In the genomic region with DNA sequence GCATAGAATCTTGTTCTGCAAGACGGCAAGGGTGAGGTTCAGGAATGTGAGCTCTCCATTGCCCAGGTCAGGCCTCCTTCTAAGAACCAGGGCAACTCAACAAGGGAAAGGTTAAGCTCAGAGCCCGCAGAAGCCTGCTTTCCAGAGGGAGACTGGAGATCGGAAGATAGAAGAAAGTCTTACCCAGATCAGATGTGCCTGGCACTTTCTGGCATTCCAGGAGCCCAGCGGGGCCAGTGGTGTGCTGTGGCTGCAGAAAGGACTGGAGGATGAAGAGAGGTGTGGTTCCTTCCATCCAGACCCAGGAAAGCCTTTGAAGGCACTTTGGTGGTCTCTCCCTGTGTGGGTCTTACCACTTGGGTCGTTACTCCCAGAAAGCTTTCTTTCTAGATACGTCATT, we compare ENCODE assay signal across 22 mouse cellular contexts.
DNase-seq lines count a peak whose midpoint lies in the region; ATAC-seq and TF ChIP-seq lines count a peak whose summit lies in the region.
"Had no signal": no experiment of that assay in that cellular context is flagged by ENCODE, and none has a peak within 500 bp of the region (broad histone marks: within the 10 kb centered on the region; RNA-seq: fewer than 3 reads in every experiment).

No protein-coding gene starts in this region.

- ATAC-seq in intestine, embryonic 14.5 days (replicated peaks; ENCODE audit: low FRiP score, low TSS enrichment, low read depth): no peak
- ATAC-seq in intestine, embryonic 16.5 days: no peak
- ATAC-seq: forebrain, embryonic 14.5 days had no signal

- peak overlapping the region; percentile 36; the same call in 1 of the 2 replicates for H3K27ac ChIP-seq in heart, embryonic 10.5 days
- H3K27ac ChIP-seq in intestine, embryonic 14.5 days (ENCODE audit: low read depth): no peak overlapping the region
- H3K27ac ChIP-seq in intestine, embryonic 16.5 days (ENCODE audit: low read length): no peak overlapping the region
- H3K27ac ChIP-seq in layer of hippocampus, adult 2 months: no peak overlapping the region
- H3K27ac ChIP-seq: embryonic facial prominence, embryonic 13.5 days; embryonic facial prominence, embryonic 15.5 days; forebrain, embryonic 10.5 days; forebrain, embryonic 12.5 days had no signal

- no peaks in the 10 kb centered on the region for H3K36me3 ChIP-seq in heart, embryonic 10.5 days
- H3K36me3 ChIP-seq in intestine, embryonic 14.5 days (ENCODE audit: control insufficient read depth, insufficient read depth, low read length): no peaks in the 10 kb centered on the region
- no peaks in the 10 kb centered on the region for H3K36me3 ChIP-seq in intestine, embryonic 16.5 days (ENCODE audit: control insufficient read depth, insufficient read depth, low read length)
- H3K36me3 ChIP-seq: embryonic facial prominence, embryonic 13.5 days; embryonic facial prominence, embryonic 15.5 days; forebrain, embryonic 10.5 days; forebrain, embryonic 12.5 days had no signal

- H3K9ac ChIP-seq in intestine, embryonic 14.5 days (ENCODE audit: low read length): no peak overlapping the region
- no peak overlapping the region for H3K9ac ChIP-seq in intestine, embryonic 16.5 days (ENCODE audit: low read depth, low read length)
- H3K9ac ChIP-seq: embryonic facial prominence, embryonic 13.5 days; embryonic facial prominence, embryonic 15.5 days; forebrain, embryonic 12.5 days had no signal

- peak; percentile 65 for DNase-seq in heart, embryonic 10.5 days (ENCODE audit: low spot score)
- no peak for DNase-seq in heart, postnatal 4 days
- peak; percentile 28 for DNase-seq in intestine, embryonic 14.5 days (ENCODE audit: low spot score)
- peak; percentile 43 for DNase-seq in yolk sac, embryonic 10.5 days (ENCODE audit: low spot score)
- DNase-seq in layer of hippocampus, adult 2 months (ENCODE audit: low spot score in 2 of 2): no peak
- DNase-seq: adrenal gland, adult 2 months; adrenal gland, postnatal 10 days; adrenal gland, postnatal 25 days; cerebellum, adult 11 months; cerebellum, adult 18-20 months; cerebellum, adult 8-10 months; cerebellum, adult 9-11 months; cerebellum, postnatal 14 days; cerebellum, postnatal 36 days; embryo, embryonic 11 days had no signal

- H3K4me3 ChIP-seq in heart, embryonic 10.5 days: no peak overlapping the region
- no peak overlapping the region for H3K4me3 ChIP-seq in intestine, embryonic 14.5 days (ENCODE audit: low read depth, low read length)
- H3K4me3 ChIP-seq in intestine, embryonic 16.5 days (ENCODE audit: low read length): no peak overlapping the region
- no peak overlapping the region for H3K4me3 ChIP-seq in layer of hippocampus, adult 2 months
- H3K4me3 ChIP-seq: embryonic facial prominence, embryonic 13.5 days; embryonic facial prominence, embryonic 15.5 days; erythroblast, embryonic 14.5 days; forebrain, embryonic 10.5 days; forebrain, embryonic 12.5 days had no signal

- peaks cover 46% of the 10 kb centered on the region for H3K4me1 ChIP-seq in heart, embryonic 10.5 days
- H3K4me1 ChIP-seq in intestine, embryonic 14.5 days (replicated peaks; ENCODE audit: control insufficient read depth, insufficient read depth, low read length): peaks cover 4% of the 10 kb centered on the region; the same call in 1 of the 2 replicates
- H3K4me1 ChIP-seq in intestine, embryonic 16.5 days (ENCODE audit: control insufficient read depth, insufficient read depth, low read length): no peaks in the 10 kb centered on the region

- H3K27me3 ChIP-seq in heart, embryonic 10.5 days (ENCODE audit: insufficient read depth, poor library complexity, severe bottlenecking): no peaks in the 10 kb centered on the region
- H3K27me3 ChIP-seq in intestine, embryonic 14.5 days (replicated peaks; ENCODE audit: control insufficient read depth, insufficient read depth, low read length): no peaks in the 10 kb centered on the region
- H3K27me3 ChIP-seq in intestine, embryonic 16.5 days (replicated peaks; ENCODE audit: control insufficient read depth, insufficient read depth, low read length): no peaks in the 10 kb centered on the region
- H3K27me3 ChIP-seq: embryonic facial prominence, embryonic 13.5 days; embryonic facial prominence, embryonic 15.5 days; forebrain, embryonic 12.5 days had no signal

- no peak overlapping the region for H3K4me2 ChIP-seq in intestine, embryonic 14.5 days (ENCODE audit: low read length)
- no peak overlapping the region for H3K4me2 ChIP-seq in intestine, embryonic 16.5 days (ENCODE audit: low read depth, low read length)
- H3K4me2 ChIP-seq: embryonic facial prominence, embryonic 13.5 days; embryonic facial prominence, embryonic 15.5 days; forebrain, embryonic 12.5 days had no signal

- no peak for TF ChIP-seq CTCF in layer of hippocampus, adult 2 months (conservative IDR thresholded peaks at IDR 0.05)

- H3K9me3 ChIP-seq in heart, embryonic 10.5 days: no peaks in the 10 kb centered on the region
- no peaks in the 10 kb centered on the region for H3K9me3 ChIP-seq in intestine, embryonic 14.5 days (ENCODE audit: control insufficient read depth, low read length)
- H3K9me3 ChIP-seq in intestine, embryonic 16.5 days (ENCODE audit: control insufficient read depth, low read length): no peaks in the 10 kb centered on the region
- H3K9me3 ChIP-seq: embryonic facial prominence, embryonic 13.5 days; embryonic facial prominence, embryonic 15.5 days; forebrain, embryonic 10.5 days; forebrain, embryonic 12.5 days had no signal

- WGBS in heart, embryonic 10.5 days: 55% methylated on average over 6 of the region's 6 CpGs
- WGBS in intestine, embryonic 14.5 days: 65% methylated on average over 6 of the region's 6 CpGs
- WGBS in intestine, embryonic 16.5 days: 71% methylated on average over 6 of the region's 6 CpGs

Comparison
In these comparisons a context has a peak if more than half of its experiments do, and no peak if none do; other contexts are left out.
1. DNase-seq: peak in heart, embryonic 10.5 days (single experiment), intestine, embryonic 14.5 days (single experiment) and yolk sac, embryonic 10.5 days (single experiment); none in heart, postnatal 4 days (single experiment) and layer of hippocampus, adult 2 months (0 of 2).